Mouse (Mus musculus): ENCODE measurements around the gene Vhl.
"Not testable (repeated sequence)": the region's sequence is repeated elsewhere in the genome, so short reads cannot be mapped to it uniquely, and the experiment has no call there.

Gene Vhl

GRCm38 (mm10) chr6:113660492-113661352 is 37.0 kb downstream of the Vhl start:
- no peak for DNase-seq (ENCODE audit: low spot score in 2 of 2)

GRCm38 (mm10) chr6:113661353-113662241 is 37.8 kb downstream of the Vhl start:
- no peak for DNase-seq (ENCODE audit: low spot score in 2 of 2)

GRCm38 (mm10) chr6:113662964-113663700 is 39.4 kb downstream of the Vhl start:
- no peak for DNase-seq (ENCODE audit: low spot score in 2 of 2)

- DNase-seq (ENCODE audit: low spot score in 2 of 2) = no peak
Observed at GRCm38 (mm10) chr6:113664305-113664704, 40.5 kb downstream of the Vhl start.

- DNase-seq (ENCODE audit: low spot score in 2 of 2) = no peak
Observed at GRCm38 (mm10) chr6:113667611-113668122, 43.9 kb downstream of the Vhl start.

- no peak for DNase-seq (ENCODE audit: low spot score in 2 of 2)
Observed at GRCm38 (mm10) chr6:113668287-113669154, 44.8 kb downstream of the Vhl start.

GRCm38 (mm10) chr6:113669821-113670220 is 46.1 kb downstream of the Vhl start:
- DNase-seq (ENCODE audit: low spot score in 2 of 2) = no peak

- DNase-seq (ENCODE audit: low spot score in 2 of 2) = not testable (repeated sequence)
Observed at GRCm38 (mm10) chr6:113672029-113672428, 48.3 kb downstream of the Vhl start.

- DNase-seq (ENCODE audit: low spot score in 2 of 2) = no peak
Observed at GRCm38 (mm10) chr6:113672989-113673388, 49.2 kb downstream of the Vhl start.

GRCm38 (mm10) chr6:113675234-113675633 is 51.5 kb downstream of the Vhl start:
- no peak for DNase-seq (ENCODE audit: low spot score in 2 of 2)

GRCm38 (mm10) chr6:113675991-113676390 is 52.2 kb downstream of the Vhl start:
- DNase-seq (ENCODE audit: low spot score in 2 of 2) = no peak

- no peak for DNase-seq (ENCODE audit: low spot score in 2 of 2)
Observed at GRCm38 (mm10) chr6:113677070-113677734, 53.4 kb downstream of the Vhl start.

- DNase-seq (ENCODE audit: low spot score in 2 of 2) = no peak
Observed at GRCm38 (mm10) chr6:113678246-113679012, 54.7 kb downstream of the Vhl start.

GRCm38 (mm10) chr6:113679993-113680566 is 56.3 kb downstream of the Vhl start:
- DNase-seq (ENCODE audit: low spot score in 2 of 2) = no peak

Measured in cerebellum, postnatal 4 days (tissue).